ENCODE assay signal across 8 mouse cellular contexts in genomic region chr13:93772279-93772636, GRCm38 (mm10). TPM values are rescaled to one million over a fixed set of nuclear protein-coding genes. Genes with fewer than 3 reads are reported as not detected.
DNase-seq lines count a peak whose midpoint lies in the region; ATAC-seq and TF ChIP-seq lines count a peak whose summit lies in the region.

No protein-coding gene starts in this region.

- DNase-seq in kidney, adult 2 months = no peak
- no peak for DNase-seq in kidney, postnatal 25 days
- DNase-seq in urinary bladder, postnatal 25 days (ENCODE audit: low spot score) = no peak
- DNase-seq in cerebellum, adult 8-10 months = no peak
- no peak for DNase-seq in spleen, postnatal 14 days (ENCODE audit: low spot score in 2 of 2)

- WGBS in kidney, adult 2 months = 13% methylated on average over 8 of the region's 8 CpGs
- 6% methylated on average over 8 of the region's 8 CpGs for WGBS in bone marrow, adult 2 months
- 8% methylated on average over 8 of the region's 8 CpGs for WGBS in macrophage (ENCODE audit: missing documents)

- TF ChIP-seq POLR2A in kidney, adult 2 months (IDR thresholded peaks at IDR 0.05; ENCODE audit: low read depth, low read length) = no peak
- no peak for TF ChIP-seq POLR2A in bone marrow, adult 2 months (IDR thresholded peaks at IDR 0.05; ENCODE audit: borderline replicate concordance, control insufficient read depth, low read depth, low read length)

- H3K27ac ChIP-seq in kidney, adult 2 months (ENCODE audit: insufficient read depth, low read depth, low read length) = peak overlapping the region; percentile 85
- peak overlapping the region; percentile 85 for H3K27ac ChIP-seq in bone marrow, adult 2 months (ENCODE audit: control insufficient read depth, insufficient read depth, low read depth, low read length, poor library complexity)
- peak overlapping the region; percentile 75 for H3K27ac ChIP-seq in macrophage

- peak overlapping the region; percentile 77 for H3K4me3 ChIP-seq in kidney, adult 2 months (ENCODE audit: insufficient read depth, low read depth, low read length)
- peak overlapping the region; percentile 72 for H3K4me3 ChIP-seq in bone marrow, adult 2 months (replicated peaks; ENCODE audit: control insufficient read depth, low read depth, low read length)
- peak overlapping the region; percentile 69 for H3K4me3 ChIP-seq in macrophage (ENCODE audit: inconsistent target)

- no peaks in the 10 kb centered on the region for H3K36me3 ChIP-seq in kidney, adult 2 months (ENCODE audit: control insufficient read depth, insufficient read depth, low read length)
- H3K36me3 ChIP-seq in macrophage (ENCODE audit: inconsistent target) = no peaks in the 10 kb centered on the region

- TF ChIP-seq CTCF in kidney, adult 2 months (conservative IDR thresholded peaks at IDR 0.05; ENCODE audit: insufficient read depth, insufficient read length, low read depth, low read length) = no peak
- TF ChIP-seq CTCF in bone marrow, adult 2 months (IDR thresholded peaks at IDR 0.05; ENCODE audit: control insufficient read depth, insufficient read depth, low read length) = no peak

- H3K4me1 ChIP-seq in kidney, adult 2 months (ENCODE audit: control insufficient read depth, insufficient read depth, low read length) = peaks cover 11% of the 10 kb centered on the region; the same call in 1 of the 2 replicates
- H3K4me1 ChIP-seq in bone marrow, adult 2 months (ENCODE audit: control insufficient read depth, insufficient read depth, low read length) = no peaks in the 10 kb centered on the region; the same call in 1 of the 2 replicates

- H3K27me3 ChIP-seq in kidney, adult 2 months (replicated peaks; ENCODE audit: control insufficient read depth, insufficient read depth, low read length) = no peaks in the 10 kb centered on the region

- peak; percentile 2 to 23; a peak in 2 of 4 replicates for ATAC-seq in hematopoietic stem cell, adult 5-6 weeks (replicated peaks in 1 of 2; ENCODE audit: insufficient read depth in 1 of 2, low FRiP score in 2 of 2, low TSS enrichment in 1 of 2, low read depth in 1 of 2, poor library complexity in 2 of 2, severe bottlenecking in 2 of 2)

- no peaks in the 10 kb centered on the region for H3K79me2 ChIP-seq in macrophage (ENCODE audit: inconsistent target)

RNA-seq across cellular contexts. Expression of gene Arsb, which starts 0.8 kb away (rescaled TPM):
- polyA plus RNA-seq in kidney, adult 2 months (2012; rRNA removed) = 114 and 117 TPM in 2 replicates
- 4.9 and 8.9 TPM in 2 replicates for polyA plus RNA-seq in bone marrow, adult 2 months (2011; ENCODE audit: insufficient read depth, insufficient read length, low replicate concordance, missing spikeins)
- total RNA-seq in hematopoietic stem cell, adult 5-6 weeks (2017) = 13.8 and 16.3 TPM in 2 replicates
- 10 to 100 TPM in 1 of 26 experiments, 1 to 10 TPM in 24, under 1 TPM in 1; 0.95 to 13.5 (median 7.2) TPM for total RNA-seq in macrophage (2018; cell fraction: chromatin; rRNA removed)
- total RNA-seq in macrophage (2018; cell fraction: cytosol; rRNA removed) = 10 to 100 TPM; 12.3 to 26.5 (median 16.7) TPM
- 10 to 100 TPM in 25 of 26 experiments, 1 to 10 TPM in 1; 7.0 to 39.2 (median 20.8) TPM for total RNA-seq in macrophage (2018; cell fraction: nucleus; rRNA removed)
- 15.2 to 28.0 TPM (median 21.2 TPM) in 3 replicates for polyA plus RNA-seq in macrophage (2018)
